Mouse (Mus musculus) CD4-positive helper T cell, adult 2 months (primary cell): Measurements from ENCODE around the gene Tmem167.

ENCODE experiments used
- DNase-seq: peaks from one replicate; pipeline ENCODE4 v3.0.0-alpha.2; 2012; ENCODE audit warnings: low read depth, missing footprints, low spot score

Tmem167 gene

DNA sequence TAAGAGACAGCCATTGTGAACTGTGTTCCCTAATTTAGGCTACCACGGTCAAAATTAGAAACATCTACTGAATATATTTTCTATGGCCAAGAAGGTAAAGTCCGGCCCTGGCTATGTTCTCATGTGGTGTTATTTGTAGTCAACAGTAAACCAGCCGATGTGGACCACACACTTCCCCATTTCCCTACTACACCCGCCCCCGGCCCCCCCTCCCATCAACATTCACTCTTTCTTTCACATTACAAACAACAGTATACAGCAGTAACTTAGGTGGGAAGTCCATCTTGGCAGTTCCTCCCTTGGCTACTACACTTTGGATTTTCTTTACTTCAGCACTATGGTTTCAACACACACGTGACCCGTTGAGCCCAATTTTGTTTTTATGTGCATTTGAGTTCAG, 94.6 kb downstream of the Tmem167 start:
- no peak for DNase-seq

DNA sequence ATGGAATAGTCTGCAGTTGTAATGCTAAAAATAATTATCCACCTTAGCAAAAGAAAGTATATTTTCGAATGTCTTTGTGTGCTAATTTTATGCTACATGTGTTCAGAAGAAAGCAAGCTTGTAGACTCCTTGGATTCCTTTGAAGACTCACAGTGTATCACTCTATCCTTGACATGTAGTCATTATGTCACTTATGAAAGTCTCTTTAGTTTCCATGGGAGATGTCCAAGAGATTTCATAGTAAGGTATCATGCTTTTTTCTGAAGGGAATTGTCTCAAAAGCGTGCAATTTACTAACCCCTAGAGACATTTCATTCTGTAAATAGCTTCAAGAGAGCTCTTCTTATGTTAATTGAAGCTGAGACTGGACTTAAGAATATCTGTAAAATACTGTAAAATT, 97.8 kb downstream of the Tmem167 start:
- no peak for DNase-seq

DNA sequence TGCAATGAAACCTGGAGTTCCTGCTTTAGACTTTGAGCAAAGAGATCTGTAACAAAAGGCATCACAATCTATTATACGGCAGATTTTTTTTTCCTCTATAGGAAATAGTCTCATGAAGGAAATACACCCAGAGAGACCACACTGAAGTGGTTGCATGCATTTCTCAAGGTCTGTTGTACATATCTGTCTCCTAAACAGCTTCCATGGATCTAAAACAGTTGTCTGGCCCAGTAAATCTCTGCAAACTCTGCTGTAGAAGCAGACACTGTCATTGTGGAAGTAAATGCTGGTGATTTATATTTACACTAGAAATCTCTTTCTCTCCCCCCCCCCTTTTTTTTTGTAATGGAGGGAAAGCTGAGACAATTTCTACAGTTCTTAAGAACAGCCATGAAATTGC, 99.1 kb downstream of the Tmem167 start:
- DNase-seq = no peak

DNA sequence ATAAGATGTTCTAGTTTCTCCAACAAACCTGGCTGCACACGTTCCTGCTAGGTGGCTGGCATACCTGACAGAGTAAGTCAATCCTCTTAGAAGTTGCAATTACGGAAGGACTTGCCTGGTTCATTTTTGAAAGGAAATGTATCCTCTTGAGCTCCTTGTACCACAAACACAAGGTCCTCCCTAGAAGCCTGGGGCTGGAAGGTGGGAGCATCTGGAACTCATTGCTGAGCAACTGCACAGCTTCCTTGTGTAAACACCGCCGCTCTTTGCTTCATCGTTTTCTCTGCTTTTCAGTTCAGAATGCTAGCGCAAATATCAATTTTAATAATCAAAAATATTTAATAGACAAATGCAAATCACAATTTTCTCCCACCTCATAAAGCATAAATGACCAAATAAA, 102.9 kb downstream of the Tmem167 start:
- no peak for DNase-seq
